Mouse (Mus musculus): ENCODE measurements around the gene Prkce.
A peak's percentile ranks its signal among the peaks of the same experiment; 100 is the strongest.

The Prkce gene

DNA sequence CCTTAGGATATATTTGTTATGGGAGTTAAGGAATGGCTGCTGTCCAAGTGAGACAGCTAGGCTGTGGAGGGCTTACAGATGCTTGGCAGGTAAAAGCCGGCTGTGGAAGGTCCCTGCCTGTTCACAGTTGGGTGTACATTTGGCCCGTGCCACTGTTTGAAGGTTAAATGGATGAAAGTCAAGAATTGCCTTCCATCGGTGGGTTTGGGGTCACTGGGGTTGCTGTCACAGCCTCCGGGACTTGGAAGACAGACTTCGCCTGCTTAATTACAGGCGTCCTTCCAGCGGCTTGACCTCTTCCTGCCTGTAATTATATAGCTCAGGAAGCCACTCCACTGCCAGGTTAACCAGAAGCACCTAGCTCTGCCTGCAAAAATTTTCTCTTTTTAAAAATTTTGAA, 200.1 kb downstream of the Prkce start:
- DNase-seq (ENCODE audit: low spot score), result peak; percentile 39

DNA sequence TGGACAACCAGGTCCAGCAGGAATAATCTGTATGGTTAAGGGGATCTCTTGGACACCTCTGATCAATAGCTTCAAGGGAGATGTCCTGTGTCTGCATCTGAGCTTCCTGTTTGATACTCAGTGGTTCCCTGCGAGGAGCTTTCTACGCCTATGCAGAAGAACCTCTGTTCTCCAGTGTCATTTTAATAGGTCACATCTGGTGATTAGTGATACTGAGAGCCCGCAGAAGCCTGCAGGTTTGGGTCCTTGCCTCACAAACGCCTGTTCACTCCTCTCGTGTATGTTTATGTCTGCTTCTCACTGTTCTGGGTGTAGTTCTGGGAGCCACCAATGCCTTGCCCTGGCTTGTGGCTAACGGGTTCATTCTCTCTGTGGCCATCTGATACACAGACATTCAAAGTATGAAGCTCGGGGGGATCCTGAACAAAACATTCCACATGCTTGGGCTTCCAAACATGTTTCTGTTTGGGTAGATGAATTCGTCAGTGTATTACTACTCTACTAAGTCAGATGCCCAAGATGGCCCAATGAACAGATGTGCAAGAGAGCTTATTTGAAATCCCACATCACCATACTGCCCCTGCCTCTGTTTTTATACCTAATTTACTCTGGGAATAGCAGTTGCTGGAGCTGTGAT, 202.6 kb downstream of the Prkce start:
- no peak for DNase-seq (ENCODE audit: low spot score)

DNA sequence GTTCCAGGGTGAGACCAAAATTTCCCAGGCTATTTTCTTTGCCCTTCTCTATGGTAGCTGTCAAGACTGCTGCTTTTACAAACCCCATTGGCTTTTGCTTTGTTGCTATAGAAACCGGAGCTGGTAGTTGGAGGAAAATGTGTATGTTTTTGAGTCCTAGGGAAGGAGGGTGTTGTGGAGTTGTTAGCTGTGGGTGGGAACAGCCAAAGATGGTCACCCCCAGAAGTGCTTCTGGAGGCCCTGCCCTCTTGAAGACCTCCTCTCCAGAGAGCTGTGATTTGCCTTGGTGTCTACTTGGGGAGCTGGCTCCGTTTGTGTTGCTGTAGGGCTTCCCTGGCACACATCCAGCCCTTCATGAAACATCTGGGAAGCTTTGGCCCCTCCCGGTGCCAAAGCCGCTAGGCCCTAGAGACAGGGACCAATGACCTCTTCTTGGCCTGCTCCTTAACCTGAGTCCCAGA, 203.5 kb downstream of the Prkce start:
- DNase-seq (ENCODE audit: low spot score), result no peak

DNA sequence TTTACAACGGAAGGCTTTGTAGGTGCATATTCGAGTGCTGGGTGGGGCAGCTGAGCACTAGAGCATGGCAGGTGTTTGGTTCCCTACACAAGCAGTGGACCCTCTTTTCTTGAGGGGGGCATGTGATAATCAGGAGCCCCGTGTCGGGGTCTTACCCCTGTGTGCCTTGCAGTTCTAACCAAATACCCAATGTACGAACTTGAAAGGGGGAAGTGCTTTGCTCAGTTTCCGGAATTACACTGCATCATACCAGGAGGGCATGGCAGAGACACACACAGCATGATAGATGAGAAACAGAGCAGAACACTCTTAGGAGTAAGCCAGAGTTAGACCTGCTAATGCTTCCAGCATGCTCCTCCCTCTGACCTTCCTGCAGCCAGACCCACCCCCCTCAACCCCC, 208.8 kb downstream of the Prkce start:
- no peak for DNase-seq (ENCODE audit: low spot score)

DNA sequence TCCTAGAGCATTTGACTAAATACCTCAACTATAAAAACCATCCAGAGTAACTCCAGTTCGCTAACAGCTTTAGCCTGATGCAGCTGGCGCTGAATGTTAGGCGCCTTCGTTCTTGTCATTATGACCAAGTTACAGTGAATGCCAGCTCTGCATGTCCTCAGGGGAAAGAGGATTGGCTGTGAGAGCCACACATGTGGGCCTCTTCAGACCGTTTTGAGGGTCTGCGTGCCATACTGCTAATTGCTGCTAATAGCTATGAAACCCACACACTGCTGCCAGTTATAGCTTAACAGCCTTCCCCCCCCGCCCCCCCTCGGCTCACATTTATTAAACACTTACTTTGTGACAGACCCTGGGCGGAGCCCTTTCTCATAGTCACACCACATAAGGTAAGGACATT, 210.3 kb downstream of the Prkce start:
- no peak for DNase-seq (ENCODE audit: low spot score)

DNA sequence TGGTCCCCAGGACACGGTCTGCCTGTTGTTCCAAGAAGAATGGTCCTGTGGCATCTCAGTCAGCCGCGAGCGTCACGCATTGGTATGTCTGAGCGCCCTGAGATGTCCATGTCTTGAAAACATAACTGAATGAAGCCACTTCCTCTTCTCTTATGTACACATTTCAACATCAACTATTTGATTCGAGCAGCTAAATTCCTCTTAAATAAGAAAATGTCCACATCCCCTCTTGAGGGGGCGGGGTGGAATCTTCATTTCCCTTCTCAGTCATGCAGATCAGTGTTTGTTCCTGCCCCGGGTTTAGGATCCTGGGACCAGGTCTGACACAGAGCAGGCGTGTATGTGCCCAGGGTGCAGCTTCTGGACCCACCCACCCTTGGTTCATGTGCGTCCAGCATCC, 211.0 kb downstream of the Prkce start:
- no peak for DNase-seq (ENCODE audit: low spot score)

DNA sequence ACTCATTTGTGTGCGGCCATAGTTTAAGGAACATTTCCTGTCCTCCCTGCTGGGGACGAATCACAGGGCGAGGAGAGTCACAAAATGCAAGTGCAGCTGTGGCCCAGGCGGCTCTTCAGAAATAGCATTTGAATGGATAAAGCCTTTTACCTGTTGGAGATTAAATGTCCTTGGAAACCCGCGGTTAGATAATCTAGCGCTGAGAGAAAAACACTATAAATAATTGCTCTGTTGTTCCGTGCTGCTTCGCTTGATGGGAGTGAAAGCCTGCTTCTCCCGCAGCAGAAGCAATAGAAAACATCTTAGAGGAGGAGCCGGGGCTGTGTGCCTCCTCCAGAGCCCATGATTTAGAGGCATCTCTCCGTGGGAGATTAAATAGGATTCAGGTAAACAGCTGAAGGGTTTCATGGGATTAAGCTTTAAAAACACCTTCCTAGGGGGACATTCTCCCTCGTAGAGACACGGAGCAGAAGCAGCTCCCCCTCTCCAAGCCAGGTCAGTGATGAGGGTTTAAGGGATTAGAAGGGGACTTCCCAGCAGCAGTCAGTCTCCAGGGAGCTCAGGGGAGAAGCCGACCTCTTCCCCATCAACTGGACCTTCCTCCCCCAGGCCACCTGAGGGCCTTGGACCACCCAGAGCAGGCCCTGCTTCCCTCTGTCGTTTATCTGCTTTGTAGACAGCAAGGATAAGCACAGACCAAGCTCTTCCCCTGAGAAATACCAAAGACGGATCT, 212.0 kb downstream of the Prkce start:
- no peak for DNase-seq (ENCODE audit: low spot score)

DNA sequence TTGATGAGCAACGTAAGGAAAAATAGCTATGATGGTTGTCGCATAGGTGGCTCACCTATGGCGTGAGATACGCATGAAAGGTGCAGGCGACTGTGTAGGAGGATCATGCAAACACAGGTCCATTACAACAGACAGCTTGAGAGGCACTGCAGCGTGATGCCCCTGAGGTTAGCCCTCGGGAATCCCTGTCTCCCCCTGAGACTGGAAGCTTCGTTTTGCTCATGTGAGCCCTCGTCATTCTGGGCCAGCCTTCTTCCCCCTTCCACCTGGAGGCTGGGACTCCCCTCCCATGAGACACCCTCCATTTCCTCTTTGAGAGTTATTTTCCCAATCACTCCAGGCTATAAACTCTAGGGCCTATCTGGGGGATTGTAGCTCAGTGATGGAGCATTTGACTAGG, 213.9 kb downstream of the Prkce start:
- no peak for DNase-seq (ENCODE audit: low spot score)

DNA sequence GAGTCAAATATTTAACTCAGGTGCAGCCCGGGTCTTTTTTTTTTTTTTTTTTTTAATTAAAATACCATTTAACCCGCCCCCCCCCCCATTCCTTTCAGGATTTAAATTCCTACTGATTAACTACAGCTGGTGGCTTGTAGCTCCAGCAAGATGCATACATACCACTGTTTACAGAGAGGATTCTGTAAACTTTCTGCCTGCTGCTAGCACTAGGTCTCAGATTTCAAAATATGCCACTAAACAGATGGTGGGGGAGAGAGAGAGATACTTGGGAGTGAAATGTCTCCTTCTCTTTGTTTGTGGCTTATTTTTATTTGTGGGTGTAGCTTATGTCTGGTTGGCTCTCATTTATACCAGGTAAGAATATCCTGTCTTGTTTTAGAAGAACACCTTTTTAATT, 215.3 kb downstream of the Prkce start:
- no peak for DNase-seq (ENCODE audit: low spot score)

DNA sequence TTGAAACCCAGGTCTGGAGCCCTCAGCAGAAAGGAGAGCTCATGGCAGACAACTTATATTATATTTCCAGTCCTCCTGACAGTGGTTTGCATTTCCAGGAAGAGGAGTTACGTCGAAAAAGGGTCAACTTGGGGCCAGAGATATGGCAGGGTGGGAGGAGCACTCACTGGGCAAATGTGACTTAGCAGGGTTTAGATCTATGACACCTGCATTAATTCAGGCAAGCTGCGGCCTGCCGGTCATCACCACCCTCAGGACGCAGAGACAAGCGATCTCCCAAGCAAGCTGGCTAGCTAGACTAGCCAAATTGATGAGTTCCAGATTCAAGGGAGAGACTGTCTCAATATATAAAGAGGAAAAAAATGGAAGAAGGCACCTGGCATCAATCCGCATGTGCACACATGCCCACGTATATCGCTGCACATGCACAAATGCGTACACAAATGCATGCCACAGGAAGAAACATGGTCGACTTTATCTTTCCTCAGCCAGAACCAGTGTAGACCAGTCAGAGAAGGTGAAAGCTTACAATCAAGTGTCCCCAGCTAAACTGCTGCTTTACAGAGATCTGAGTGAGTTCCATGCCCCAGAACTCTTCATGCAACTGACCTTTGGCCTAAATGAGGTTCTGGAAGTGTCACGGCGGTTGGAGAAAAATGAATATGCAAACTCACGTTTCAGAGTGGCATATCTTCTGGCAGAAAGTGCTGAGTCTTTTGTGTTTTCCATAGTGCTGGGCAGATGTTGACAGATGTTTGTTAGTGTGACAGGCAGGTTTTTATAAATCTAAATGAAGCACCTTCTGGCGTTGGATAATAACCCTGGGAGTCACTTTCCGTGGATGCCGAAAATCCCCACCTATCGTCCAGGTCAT, 216.4 kb downstream of the Prkce start:
- DNase-seq (ENCODE audit: low spot score), result no peak

DNA sequence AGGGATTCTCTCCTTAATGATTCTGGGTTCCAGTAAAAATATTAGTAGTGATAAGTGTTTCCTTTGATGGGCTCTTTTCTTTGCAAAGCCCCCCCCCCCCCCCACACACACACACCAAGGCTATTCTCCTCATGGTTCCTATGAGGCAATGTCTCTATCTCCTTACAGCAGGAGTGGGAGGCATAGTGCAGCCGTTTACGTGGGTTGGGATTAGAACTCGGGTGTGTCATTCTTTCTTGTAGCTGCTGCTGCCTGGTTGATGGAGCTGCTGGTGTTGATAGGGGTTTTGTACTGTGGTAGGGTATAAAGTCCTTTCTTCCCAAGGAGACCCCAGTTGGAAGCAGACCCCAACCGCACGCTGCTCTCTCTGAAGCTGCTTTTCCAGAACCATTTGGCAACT, 224.9 kb downstream of the Prkce start:
- DNase-seq (ENCODE audit: low spot score), result no peak

DNA sequence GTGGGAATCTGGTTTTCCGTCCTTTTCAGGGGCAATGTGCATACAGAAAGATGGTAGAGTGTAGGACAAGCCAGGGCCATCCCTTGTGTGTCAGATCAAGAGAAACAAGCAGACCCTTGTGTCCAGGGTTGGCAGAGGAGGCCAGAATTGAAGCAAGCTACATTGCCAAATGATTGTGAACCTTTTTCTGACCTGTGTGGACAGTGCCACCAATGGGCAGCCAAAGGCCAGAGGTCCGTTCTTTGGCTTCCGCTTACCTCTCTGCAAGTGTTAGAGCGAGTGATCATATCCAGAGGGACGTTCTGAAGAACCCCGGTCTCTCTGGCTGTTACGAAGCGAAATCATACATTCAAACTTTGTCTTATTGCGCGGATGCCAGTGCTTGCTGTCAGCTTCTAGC, 225.6 kb downstream of the Prkce start:
- no peak for DNase-seq (ENCODE audit: low spot score)

DNA sequence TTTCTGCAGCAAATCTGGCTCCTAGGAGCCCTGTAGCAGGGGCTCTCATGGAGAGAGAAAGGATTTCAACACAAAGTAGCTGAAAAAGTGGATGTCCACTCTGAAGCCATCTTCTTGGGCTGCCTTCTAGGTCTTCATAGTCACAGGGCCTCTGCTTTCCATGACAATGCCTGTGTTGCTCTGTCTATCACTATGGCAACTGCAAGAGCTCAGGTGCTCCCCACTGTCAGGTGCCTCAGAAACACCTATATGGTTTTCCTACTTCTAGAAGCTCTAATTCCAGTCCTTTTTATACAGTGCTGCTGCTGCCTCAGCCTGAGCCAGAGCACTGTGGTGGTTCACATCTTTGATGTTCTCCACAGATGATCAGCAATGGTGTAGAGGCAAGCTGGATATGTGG, 229.5 kb downstream of the Prkce start:
- DNase-seq (ENCODE audit: low spot score), result no peak

DNA sequence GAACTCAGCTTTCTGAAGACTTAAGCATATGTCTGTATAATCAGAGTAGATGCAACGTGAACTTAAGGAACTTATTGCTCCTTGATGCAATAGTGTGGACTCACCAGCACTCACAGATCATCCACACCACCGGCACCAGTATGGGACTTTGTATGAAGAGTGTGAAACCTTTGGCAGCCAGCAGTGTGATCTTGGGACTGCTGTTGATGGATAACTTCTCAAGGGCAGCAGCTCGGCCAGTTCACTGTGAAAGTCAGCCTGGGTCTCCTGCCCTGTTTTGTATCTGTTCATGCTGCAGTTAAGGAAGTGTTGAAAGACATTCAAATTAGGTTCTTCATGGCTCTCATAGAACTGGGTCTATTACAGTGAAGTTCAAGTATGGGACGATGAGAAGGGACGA, 230.1 kb downstream of the Prkce start:
- DNase-seq (ENCODE audit: low spot score), result no peak

DNA sequence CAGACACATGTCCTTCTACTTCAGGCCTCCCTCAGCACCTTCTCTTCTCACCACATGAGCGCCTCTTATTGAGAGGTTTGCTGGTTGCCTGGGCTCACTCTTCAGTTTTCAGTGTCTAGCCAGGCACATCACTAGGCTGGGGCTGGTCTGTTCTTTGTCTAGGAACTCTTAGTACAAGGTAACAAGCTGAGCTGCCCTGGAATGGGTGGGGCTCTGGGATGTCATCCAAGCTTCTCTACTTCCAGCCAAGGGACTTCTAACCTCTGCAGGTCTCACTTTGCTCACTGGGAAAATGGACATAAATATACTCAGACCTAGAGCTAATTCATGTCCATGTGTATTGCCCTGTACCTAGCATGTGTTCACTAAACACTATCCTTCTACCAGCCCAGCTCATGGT, 230.6 kb downstream of the Prkce start:
- no peak for DNase-seq (ENCODE audit: low spot score)

DNA sequence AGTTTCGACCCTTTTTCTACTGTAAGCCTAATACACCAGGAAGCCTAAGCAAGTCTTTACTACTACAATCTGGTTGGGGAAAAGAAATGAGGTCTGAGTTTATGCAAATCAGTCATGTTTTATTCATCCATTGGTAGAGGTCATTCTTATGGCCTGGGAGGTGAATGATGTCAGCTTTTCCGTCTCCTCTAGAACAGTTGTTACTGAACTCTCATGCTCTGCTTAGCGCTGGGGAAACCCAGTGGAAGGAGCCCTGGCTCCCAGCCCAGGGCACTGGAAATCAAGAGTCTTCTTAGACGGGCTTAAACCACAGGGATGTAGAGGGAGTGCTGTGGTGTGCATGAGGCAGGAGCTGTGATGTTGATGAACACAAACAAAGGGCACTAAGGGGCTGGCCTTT, 232.4 kb downstream of the Prkce start:
- DNase-seq (ENCODE audit: low spot score), result no peak

DNA sequence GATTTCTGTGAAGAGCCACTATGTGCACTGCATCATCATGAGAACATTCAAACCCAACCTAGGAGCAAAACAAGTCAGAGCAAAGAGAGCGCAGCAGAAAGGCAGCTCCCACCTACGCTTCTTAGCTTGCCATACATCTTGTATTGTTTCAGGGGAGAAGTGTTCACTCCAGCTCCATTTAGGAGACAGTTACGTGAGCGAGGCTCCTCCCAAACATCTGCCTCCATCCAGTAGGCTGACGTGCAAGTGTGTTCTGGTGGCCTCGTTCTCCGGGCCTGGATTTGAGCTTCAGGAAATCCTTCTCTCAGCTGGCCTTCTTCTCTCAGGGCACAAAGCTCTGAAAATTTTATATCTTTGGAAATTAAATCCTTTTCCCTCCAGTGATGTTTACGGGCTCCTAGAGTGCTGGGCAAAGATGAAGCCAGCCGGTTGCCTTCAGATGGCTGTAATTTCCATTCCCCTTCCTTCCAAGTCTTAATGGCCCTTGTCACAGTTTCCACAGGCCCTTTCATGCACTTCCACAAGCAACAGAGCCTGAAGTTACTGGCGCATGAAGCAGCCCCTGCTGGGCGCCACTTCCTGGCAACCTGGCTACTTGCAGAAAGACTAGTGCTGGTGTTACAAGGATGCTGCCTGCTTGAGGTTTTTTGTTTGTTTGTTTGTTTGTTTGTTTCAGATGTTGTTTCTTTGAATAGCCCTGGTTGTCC, 237.4 kb downstream of the Prkce start:
- peak; percentile 34 for DNase-seq (ENCODE audit: low spot score)

DNA sequence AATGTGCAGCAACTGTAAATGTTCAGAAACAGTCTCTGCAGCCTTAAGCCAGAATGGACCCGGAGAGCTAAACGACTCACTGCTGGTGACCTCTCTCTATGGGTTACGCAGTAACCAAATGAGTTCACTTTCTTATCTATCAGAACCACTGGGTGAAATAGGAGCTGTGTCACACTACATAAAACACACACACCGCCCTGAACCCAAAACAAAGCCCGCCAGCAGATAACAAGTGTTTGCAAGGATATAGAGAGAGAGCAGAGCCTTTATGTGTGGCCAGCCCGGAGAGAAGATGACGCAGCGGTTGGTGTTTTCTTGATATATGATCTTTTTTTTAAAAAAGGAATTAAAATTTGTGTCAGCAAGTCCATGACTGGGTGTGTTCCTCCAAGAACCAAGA, 238.1 kb downstream of the Prkce start:
- no peak for DNase-seq (ENCODE audit: low spot score)

DNA sequence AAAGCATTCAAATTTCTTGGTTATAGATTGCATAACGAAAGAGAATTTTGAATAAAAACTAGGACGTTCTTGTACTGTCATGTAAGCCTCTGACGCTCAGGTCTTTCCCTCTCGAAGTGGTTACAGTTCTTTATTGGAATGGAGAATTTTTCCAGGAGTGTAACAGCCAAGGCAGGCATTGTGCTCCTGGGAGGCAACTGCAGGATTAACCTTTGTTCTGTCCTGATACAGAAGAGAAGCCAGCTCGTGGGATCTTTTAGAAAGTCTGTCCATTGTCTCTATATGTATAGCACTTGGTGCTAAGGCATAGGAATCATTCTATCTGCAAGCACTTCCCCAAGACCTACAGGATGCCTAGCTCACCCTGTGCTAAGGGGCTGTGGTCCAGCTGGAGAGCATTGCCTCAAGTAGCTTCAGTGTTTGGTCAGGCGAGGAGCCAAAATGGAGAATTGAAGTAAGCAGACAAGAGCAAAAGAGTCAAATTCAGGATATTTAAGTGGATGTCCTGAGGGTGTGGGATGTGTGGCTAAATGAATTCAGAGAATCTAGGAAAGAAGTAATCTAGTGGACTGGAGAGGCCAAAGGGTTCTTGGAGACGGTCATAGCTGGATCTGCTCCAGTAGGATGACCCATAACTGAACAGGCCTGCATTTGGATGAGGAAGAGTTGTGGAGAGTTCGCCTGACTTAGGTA, 240.5 kb downstream of the Prkce start:
- no peak for DNase-seq (ENCODE audit: low spot score)

DNA sequence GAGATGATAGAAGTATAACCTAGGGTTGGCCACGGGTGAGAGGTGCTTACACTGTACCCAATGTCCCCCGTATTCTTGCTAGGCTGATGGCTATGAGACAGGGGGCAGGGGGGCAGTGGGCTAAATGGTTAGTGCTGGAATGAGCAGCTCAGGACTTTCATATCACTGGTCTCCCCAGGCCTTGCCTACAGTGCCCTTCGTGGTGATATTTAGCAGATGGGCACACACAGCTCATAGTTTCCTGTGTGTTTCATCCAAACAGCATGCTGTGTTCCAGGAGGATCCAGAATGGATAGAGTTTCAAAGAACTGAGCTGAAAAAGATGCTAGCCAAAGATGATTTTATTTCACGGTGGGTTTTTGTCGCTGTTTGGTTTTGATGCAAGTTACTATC, 241.0 kb downstream of the Prkce start:
- no peak for DNase-seq (ENCODE audit: low spot score)

DNA sequence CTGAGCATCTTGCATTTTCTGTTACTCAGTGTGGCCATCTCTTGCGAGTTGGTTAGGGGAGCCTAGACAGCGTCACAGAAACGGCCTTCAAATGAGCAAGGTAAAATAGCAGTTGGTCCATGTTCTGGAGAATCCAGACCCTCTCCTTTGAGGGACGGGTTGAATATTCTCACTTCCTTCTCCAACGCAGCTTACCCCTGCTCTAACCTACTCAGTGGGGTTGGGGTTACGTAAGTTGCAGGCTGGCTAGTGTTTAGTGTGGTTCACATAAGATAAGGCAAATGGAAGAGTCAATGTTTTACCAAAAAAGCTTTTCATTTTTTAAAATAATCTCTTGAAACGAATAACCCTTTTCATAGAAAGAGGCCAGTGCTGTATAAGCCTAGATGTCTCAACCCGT, 241.9 kb downstream of the Prkce start:
- no peak for DNase-seq (ENCODE audit: low spot score)

DNA sequence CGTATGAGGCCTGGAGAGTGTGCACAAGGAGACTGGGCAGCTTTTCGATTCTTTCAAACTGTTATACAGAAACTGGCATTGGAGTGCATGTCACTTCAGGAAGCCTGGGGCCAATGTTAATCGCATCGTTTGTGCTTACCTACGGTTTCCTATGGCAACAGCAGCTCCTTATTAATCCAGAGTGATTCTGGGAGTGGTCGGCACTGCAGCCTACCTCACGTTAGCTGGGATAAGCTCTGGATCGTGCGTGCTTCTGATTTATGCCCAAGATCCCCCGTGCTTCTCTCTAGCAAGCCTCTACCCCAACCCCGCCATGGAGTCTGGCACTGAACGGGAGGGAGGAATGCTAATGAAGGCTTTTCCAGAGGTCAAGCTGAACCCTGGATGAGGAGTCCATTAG, 242.9 kb downstream of the Prkce start:
- DNase-seq (ENCODE audit: low spot score), result peak; percentile 16
